Mouse (Mus musculus): ENCODE measurements around the gene Dcaf12. TPM values are rescaled to one million over a fixed set of nuclear protein-coding genes. Genes with fewer than 3 reads are reported as not detected.

Gene Dcaf12
- polyA plus RNA-seq, 1 experiment from 2014 or later = 49.9 TPM

DNA sequence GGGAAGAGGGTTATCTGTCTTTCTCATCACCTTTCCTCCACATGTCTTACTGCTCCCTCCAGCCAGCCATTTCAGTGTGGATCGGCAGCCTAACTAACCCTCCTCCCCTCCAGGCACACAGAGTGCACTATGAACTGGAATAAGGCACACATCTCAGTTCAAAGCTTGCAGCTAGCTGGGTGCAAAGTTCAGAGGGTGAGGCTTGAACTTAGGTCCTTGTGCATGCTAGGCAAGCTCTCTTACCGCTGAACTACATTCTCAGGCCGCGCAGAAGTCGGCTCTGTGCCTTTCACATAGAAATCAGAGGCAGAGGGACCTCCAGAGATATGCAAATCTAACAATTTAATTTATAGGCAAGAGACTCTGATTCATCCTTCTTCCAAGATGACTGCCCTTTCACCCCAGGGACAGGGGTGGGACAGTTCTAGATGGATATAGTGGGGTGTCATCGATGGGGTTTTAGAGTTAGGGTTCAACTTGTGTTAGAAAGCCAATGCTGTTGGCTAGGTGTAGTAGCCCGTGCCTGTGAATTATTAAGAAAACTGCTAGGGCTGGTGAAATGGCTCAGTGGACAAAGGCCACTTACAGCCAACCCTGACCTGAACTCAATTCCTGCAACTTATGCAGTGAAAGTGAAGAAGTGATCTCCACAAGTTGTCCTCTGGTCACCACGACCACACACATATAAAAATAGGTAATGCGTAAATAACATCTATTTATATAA, 17.2 kb upstream of the Dcaf12 start:
- H3K36me3 ChIP-seq = no peaks in the 10 kb centered on the region
- H3K27ac ChIP-seq = no peak overlapping the region
- no peak overlapping the region for H3K4me3 ChIP-seq
- H3K27me3 ChIP-seq (ENCODE audit: insufficient read depth, poor library complexity, severe bottlenecking) = no peaks in the 10 kb centered on the region; the same call in 1 of the 2 replicates
- no peak for DNase-seq (ENCODE audit: low spot score)
- H3K9me3 ChIP-seq = no peaks in the 10 kb centered on the region
- WGBS = 86% methylated on average over 9 of the region's 9 CpGs
- H3K4me1 ChIP-seq = 0 out of 2 replicates have a peak, but pooled peaks cover 3% of the 10 kb centered on the region

DNA sequence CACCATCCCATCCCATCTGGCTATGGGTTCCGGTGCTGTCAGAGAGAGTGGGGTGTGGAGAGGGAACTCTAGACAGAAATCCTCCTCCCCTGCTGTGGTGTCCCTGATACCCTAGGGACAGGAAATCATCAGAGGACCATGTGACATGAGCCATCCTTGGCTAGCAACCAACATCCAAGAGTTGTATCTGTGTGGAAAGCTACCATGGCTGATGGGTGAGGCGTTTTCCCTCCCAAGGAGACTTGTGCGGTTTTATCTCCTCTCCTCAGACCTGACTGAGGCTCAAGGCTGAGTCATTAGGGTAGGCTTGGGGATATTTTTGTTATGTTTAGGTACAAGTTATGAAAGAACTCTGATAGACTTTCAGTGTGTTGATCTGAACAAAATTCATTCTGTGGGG, 16.4 kb upstream of the Dcaf12 start:
- Histone ChIP-seq H3K27ac (no peak overlapping the region), H3K4me3 (no peak overlapping the region), H3K27me3 (ENCODE audit: insufficient read depth, poor library complexity, severe bottlenecking) (no peaks in the 10 kb centered on the region; the same call in 1 of the 2 replicates), H3K36me3 (no peaks in the 10 kb centered on the region), H3K4me1 (0 out of 2 replicates have a peak, but pooled peaks cover 3% of the 10 kb centered on the region), H3K9me3 (no peaks in the 10 kb centered on the region)
- 63% methylated on average over 3 of the region's 3 CpGs for WGBS
- DNase-seq (ENCODE audit: low spot score) = no peak

DNA sequence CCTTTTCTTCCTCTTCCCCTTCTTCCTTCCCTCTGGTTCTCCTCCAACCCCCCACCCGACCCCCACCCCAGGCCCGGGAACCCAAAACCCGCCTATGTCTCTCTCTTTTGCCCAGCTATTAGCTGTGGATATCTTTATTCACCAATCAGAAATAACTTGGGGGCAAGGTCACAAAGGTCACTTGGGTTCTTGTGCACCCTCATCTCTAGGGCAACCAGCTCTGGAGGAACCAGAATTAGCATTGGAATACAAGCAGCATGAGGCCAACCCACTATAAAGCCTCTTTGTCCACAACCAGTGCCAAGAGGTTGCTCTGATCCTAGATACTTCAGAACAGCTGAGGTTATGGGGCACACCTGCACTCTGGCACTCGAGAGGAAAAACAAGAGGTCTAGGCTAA, 14.8 kb upstream of the Dcaf12 start:
- Histone ChIP-seq H3K27ac (no peak overlapping the region), H3K9me3 (no peaks in the 10 kb centered on the region), H3K36me3 (no peaks in the 10 kb centered on the region), H3K4me1 (0 out of 2 replicates have a peak, but pooled peaks cover 3% of the 10 kb centered on the region), H3K27me3 (ENCODE audit: insufficient read depth, poor library complexity, severe bottlenecking) (no peaks in the 10 kb centered on the region; the same call in 1 of the 2 replicates), H3K4me3 (no peak overlapping the region)
- 66% methylated on average over 4 of the region's 4 CpGs for WGBS
- no peak for DNase-seq (ENCODE audit: low spot score)

DNA sequence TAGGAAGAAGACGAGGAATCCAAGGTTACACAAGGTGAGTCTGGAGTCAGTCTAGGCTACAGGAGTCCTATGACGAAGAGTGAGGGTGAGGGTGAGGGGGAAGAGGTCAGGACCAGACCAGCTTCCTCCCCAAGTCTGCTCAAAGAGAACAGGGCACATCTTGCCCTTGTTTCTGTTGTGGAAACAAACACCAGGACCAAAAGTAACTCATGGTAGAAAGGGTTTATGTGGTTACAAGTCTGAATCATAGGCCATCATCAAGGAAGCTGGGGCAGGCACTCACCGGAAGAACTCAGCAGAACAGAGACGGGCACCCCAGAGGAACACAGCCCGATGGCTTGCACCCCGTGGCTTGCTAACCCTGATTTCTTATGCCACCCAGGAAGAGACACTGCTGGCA, 12.2 kb upstream of the Dcaf12 start:
- Histone ChIP-seq H3K27ac (no peak overlapping the region), H3K4me3 (no peak overlapping the region), H3K36me3 (no peaks in the 10 kb centered on the region), H3K4me1 (0 out of 2 replicates have a peak, but pooled peaks cover 3% of the 10 kb centered on the region), H3K9me3 (no peaks in the 10 kb centered on the region), H3K27me3 (ENCODE audit: insufficient read depth, poor library complexity, severe bottlenecking) (no peaks in the 10 kb centered on the region; the same call in 1 of the 2 replicates)
- DNase-seq (ENCODE audit: low spot score) = no peak
- WGBS = 86% methylated on average over 6 of the region's 6 CpGs

- WGBS = 77% methylated on average over 4 of the region's 4 CpGs
- Histone ChIP-seq H3K27me3 (ENCODE audit: insufficient read depth, poor library complexity, severe bottlenecking) (no peaks in the 10 kb centered on the region), H3K9me3 (no peaks in the 10 kb centered on the region), H3K27ac (no peak overlapping the region), H3K4me3 (no peak overlapping the region), H3K36me3 (no peaks in the 10 kb centered on the region), H3K4me1 (no peaks in the 10 kb centered on the region)
- DNase-seq (ENCODE audit: low spot score) = no peak
These were observed 6.3 kb upstream of the Dcaf12 start for GRCm38 (mm10) chr4:41320971-41321370.

DNA sequence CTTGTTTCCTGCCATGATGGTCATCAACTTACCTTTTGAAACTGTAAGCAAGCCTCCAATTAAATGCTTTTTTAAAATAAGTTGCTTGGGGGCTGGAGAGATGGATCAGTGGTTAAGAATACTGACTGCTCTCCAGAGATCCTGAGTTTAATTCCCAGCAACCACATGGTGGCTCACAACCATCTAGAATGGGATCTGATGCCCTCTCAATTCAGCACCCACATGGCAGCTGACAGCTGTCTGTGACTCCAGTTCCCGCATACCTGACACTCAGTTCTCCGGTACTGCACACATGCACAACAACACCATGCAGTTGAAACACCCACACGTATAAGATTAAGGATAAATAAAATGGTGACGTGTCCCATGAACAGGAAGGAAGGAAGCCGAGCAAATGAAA, 3.6 kb upstream of the Dcaf12 start:
- Histone ChIP-seq H3K4me1 (peaks cover 9% of the 10 kb centered on the region), H3K36me3 (no peaks in the 10 kb centered on the region), H3K9me3 (no peaks in the 10 kb centered on the region), H3K27me3 (ENCODE audit: insufficient read depth, poor library complexity, severe bottlenecking) (no peaks in the 10 kb centered on the region), H3K4me3 (no peak overlapping the region), H3K27ac (no peak overlapping the region)
- DNase-seq (ENCODE audit: low spot score) = no peak
- WGBS = 79% methylated on average over 5 of the region's 5 CpGs

DNA sequence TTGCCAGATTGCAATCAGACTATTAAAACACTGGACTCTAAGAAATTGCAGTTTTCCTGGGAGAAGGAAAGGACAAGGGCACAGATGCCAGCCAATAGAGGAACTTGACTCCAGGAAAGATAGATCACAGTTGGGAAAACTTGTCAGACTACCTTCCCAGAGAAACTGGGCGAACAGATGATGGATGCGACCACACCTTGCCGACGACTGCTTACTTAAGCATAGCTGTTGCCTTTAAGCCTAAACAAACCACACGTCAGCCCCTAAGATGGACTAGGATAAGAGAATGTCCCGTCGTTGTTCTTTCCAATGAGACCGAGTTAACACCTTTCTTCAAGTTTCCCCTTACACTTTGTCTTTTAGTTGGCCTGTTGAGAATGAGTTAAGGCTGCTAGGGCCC, 484 bp upstream of the Dcaf12 start:
- peak overlapping the region; percentile 96 for H3K27ac ChIP-seq
- 51% methylated on average over 8 of the region's 8 CpGs for WGBS
- peaks cover 25% of the 10 kb centered on the region for H3K36me3 ChIP-seq
- no peak for DNase-seq (ENCODE audit: low spot score)
- peaks cover 15% of the 10 kb centered on the region for H3K4me1 ChIP-seq
- no peaks in the 10 kb centered on the region for H3K27me3 ChIP-seq (ENCODE audit: insufficient read depth, poor library complexity, severe bottlenecking)
- peak overlapping the region; percentile 95 for H3K4me3 ChIP-seq
- H3K9me3 ChIP-seq = no peaks in the 10 kb centered on the region

- WGBS = 21% methylated on average over 14 of the region's 14 CpGs
- Histone ChIP-seq H3K36me3 (peaks cover 39% of the 10 kb centered on the region), H3K9me3 (no peaks in the 10 kb centered on the region), H3K4me3 (peak overlapping the region; percentile 95), H3K27ac (peak overlapping the region; percentile 96), H3K27me3 (ENCODE audit: insufficient read depth, poor library complexity, severe bottlenecking) (no peaks in the 10 kb centered on the region), H3K4me1 (peaks cover 15% of the 10 kb centered on the region)
- DNase-seq (ENCODE audit: low spot score) = no peak
These were observed 967 bp downstream of the Dcaf12 start for GRCm38 (mm10) chr4:41313722-41314121.

GRCm38 (mm10) chr4:41310567-41311563, 3.8 kb downstream of the Dcaf12 start:
- DNase-seq (ENCODE audit: low spot score) = no peak
- H3K4me1 ChIP-seq = peaks cover 15% of the 10 kb centered on the region
- 91% methylated on average over 9 of the region's 9 CpGs for WGBS
- H3K27ac ChIP-seq = no peak overlapping the region
- H3K4me3 ChIP-seq = no peak overlapping the region
- peaks cover 56% of the 10 kb centered on the region for H3K36me3 ChIP-seq
- H3K9me3 ChIP-seq = no peaks in the 10 kb centered on the region
- H3K27me3 ChIP-seq (ENCODE audit: insufficient read depth, poor library complexity, severe bottlenecking) = no peaks in the 10 kb centered on the region

DNA sequence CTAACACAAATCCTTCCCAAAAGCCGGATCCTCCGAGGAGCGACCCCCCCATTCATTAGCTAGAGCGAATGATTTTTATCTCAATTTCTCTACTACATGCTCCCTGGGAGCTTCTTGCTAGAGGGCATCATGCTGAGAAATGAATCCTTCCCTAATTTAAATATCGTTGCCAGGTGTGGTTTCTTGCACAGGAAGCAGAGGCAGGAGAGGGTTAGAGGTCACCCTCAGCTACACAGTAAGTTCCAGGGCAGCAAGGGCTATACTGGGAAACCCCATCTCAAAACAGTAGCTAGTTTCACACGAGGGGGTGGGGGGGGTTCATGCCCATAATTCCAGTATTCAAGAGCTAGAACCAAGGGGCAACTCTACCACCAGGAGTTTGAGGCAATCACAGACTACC, 7.3 kb downstream of the Dcaf12 start:
- 87% methylated on average over 6 of the region's 6 CpGs for WGBS
- Histone ChIP-seq H3K27ac (no peak overlapping the region), H3K27me3 (ENCODE audit: insufficient read depth, poor library complexity, severe bottlenecking) (no peaks in the 10 kb centered on the region), H3K4me3 (no peak overlapping the region), H3K36me3 (peaks cover 71% of the 10 kb centered on the region), H3K4me1 (peaks cover 4% of the 10 kb centered on the region; the same call in 1 of the 2 replicates), H3K9me3 (no peaks in the 10 kb centered on the region)
- no peak for DNase-seq (ENCODE audit: low spot score)

DNA sequence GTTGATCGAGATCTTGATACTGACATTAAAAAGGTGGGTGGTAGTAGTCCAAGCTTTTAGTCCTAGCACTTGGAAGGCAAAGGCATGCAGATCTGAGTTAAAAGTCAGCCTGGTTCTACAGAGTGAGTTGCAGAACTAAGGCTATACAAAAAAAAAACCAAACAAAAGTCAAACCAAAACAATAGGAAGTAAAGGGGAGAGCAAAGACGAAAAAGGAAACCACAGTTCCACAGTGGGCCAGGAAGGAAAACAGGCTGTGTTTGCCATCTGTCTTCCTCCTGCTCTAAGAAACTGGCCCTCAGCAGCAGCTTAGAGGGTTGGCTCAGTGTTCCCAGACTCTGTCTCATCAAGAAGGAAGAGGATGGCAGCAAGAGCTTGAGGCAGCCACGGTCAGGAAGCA, 10.4 kb downstream of the Dcaf12 start:
- no peaks in the 10 kb centered on the region for H3K9me3 ChIP-seq
- H3K4me1 ChIP-seq = peaks cover 4% of the 10 kb centered on the region; the same call in 1 of the 2 replicates
- peaks cover 75% of the 10 kb centered on the region for H3K36me3 ChIP-seq
- no peaks in the 10 kb centered on the region for H3K27me3 ChIP-seq (ENCODE audit: insufficient read depth, poor library complexity, severe bottlenecking)
- no peak for DNase-seq (ENCODE audit: low spot score)
- H3K4me3 ChIP-seq = no peak overlapping the region
- WGBS = 62% methylated on average over 3 of the region's 3 CpGs
- no peak overlapping the region for H3K27ac ChIP-seq

DNA sequence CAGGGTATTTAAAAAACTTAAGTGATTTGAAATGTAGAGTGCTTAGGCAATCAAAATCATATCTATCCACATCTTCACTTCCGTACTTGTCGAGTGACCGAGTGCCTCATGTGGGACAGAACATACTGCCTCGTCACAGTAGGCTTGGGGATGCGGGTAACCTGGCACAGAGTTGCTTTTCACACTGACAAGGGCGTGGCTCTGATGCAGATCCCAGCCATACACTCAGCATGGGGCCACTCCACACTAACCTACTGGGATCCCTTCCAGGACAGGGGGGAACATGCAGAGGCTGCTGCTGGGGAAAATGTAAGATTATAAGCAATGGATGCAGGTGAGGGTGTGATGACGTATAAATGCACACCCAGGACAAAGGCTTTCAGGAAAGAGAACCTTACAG, 11.0 kb downstream of the Dcaf12 start:
- Histone ChIP-seq H3K4me1 (peaks cover 4% of the 10 kb centered on the region; the same call in 1 of the 2 replicates), H3K9me3 (no peaks in the 10 kb centered on the region), H3K36me3 (peaks cover 75% of the 10 kb centered on the region), H3K27me3 (ENCODE audit: insufficient read depth, poor library complexity, severe bottlenecking) (no peaks in the 10 kb centered on the region), H3K4me3 (no peak overlapping the region), H3K27ac (no peak overlapping the region)
- WGBS = 91% methylated on average over 7 of the region's 7 CpGs
- DNase-seq (ENCODE audit: low spot score) = no peak

DNA sequence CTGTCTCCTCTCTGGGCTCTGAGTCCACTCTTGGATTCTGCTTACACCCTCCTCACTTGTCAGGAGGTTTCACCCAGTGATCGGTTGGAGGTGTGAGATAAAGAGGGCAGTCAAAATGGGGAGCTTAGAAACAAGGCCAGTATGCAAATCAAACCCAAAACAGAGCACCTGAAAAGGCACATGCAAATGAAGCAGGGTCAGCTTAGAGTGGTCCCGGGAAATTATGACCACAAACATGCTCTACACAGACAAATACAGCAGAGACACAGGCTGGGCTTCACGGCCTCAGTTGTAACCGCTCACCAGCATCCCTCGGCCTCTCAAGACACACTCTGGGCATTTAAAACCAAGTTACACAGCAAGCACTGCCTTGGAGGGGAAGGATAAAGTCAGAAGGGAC, 15.7 kb downstream of the Dcaf12 start:
- DNase-seq (ENCODE audit: low spot score) = no peak
- Histone ChIP-seq H3K9me3 (no peaks in the 10 kb centered on the region), H3K27ac (no peak overlapping the region), H3K36me3 (peaks cover 98% of the 10 kb centered on the region), H3K4me1 (no peaks in the 10 kb centered on the region), H3K27me3 (ENCODE audit: insufficient read depth, poor library complexity, severe bottlenecking) (no peaks in the 10 kb centered on the region), H3K4me3 (no peak overlapping the region)
- WGBS = 85% methylated on average over 5 of the region's 5 CpGs

Measured in heart, embryonic 10.5 days (tissue).